Mouse (Mus musculus) CD4-positive helper T cell, adult 2 months (primary cell): ENCODE measurements around the gene S1pr5.
"Not testable (repeated sequence)": the region's sequence is repeated elsewhere in the genome, so short reads cannot be mapped to it uniquely, and the experiment has no call there.

Experiments
- DNase-seq: peaks from one replicate; pipeline ENCODE4 v3.0.0-alpha.2; 2012; ENCODE audit warnings: low read depth, missing footprints, low spot score

The S1pr5 gene

DNA sequence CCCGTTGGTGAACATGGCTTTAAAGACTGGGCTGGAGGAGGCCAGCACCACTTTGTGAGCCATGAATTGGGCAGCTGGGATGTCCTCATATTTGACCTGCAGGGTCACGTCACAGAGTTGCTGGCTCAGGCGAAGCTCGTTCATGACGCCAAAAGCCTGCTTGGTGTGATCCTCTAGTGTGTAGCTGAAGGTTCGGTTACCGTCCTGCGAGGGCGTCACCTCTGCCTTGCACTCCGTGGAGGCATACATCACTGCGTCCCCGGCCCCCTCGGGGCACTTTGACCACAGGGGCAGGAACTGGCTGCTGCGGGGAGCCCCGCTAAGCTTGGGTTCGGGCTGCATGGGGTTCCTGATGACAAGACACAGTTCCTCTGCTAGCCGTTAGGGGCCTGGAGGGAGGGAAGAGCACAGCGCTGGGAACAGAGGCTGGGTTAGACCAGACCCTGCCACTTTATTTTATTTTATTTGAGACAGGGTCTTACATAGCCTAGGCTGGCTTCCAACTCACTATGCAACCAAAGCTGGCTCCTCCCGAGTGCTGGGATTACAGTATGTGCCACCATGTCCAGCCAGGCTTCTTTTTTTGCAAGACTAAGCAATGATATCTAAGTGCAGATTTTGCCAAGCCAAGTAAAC lies 10.8 kb downstream of the S1pr5 start:
- peak; percentile 66 for DNase-seq

GRCm38 (mm10) chr9:21236991-21237367 lies 11.3 kb downstream of the S1pr5 start:
- DNase-seq, result peak; percentile 45

DNA sequence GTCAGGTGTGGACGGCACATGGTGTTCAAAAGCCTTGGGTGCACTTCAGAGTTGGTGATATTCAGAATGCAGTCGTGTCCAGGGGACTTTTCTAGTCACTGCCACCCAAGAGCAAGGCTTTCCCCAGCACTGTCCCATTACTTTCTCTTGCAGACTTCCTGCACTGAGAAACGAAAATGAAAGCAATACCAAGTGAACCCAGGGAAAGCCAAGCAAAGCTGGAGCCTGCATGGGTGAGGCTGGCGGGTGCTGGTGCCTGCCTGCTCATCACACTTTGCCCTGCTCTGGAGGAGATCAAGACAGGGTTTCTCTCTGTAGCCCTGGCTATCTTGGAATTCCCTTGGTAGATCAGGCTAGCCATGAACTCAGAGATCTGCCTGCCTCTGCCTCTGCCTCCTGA lies 12.9 kb downstream of the S1pr5 start:
- DNase-seq, result peak; percentile 73

DNA sequence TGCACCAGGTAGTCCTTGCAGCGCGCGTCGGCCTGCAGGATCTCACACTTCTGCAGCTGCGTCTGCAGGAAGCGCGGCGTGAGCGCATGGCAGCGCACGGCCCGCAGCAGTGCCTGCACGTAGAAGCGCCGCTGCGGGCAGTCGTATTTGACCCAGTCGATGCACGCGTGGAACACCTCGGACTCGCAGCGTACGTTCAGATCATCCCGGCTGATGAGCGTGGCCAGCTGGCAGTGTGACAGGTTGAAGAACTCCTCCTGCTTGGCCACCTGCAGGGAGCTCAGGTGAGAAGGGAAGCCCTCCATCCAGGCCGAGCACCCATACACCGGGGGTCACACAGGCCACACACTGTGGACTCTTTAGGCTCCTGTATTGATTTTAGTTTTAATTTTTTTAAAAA lies 14.4 kb downstream of the S1pr5 start:
- no peak for DNase-seq

GRCm38 (mm10) chr9:21233366-21233765 lies 14.9 kb downstream of the S1pr5 start:
- DNase-seq, result no peak

DNA sequence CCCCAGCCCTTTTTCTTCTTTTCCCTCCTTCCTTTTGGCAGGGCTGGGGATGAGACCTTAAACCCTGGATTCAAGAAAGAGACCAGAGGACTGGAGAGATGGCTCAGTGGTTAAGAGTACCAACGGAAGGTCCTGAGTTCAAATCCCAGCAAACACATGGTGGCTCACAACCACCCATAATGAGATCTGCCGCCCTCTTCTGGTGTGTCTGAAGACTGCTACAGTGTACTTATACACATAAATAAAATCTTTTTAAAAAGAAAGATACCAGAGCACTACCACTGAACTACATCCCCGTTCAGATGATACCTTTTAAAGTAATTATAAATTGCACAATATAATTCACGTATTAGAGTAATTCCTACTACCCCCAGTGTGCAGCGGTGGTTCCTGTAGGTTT lies 15.4 kb downstream of the S1pr5 start:
- no peak for DNase-seq

DNA sequence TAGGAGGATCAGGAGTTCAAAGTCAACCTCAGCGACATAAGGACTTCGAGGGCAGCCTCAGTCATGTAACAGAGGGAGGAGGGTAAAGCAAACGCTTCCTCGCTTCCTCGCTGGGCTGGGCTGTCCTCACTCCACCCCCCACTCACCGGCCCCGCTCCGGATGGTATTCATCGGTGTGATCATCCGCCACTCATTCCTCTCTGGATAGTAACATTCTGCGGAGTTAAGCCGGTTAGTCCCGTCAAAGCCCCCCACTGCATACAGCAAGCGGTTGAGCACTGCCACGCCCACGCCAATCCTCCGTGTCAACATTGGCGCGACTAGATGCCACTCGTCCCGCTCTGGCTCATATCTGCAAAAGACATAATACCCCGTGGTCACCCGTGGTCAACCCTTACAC lies 16.7 kb downstream of the S1pr5 start:
- no peak for DNase-seq

- DNase-seq, result no peak
Measured at GRCm38 (mm10) chr9:21227342-21227741, 20.9 kb downstream of the S1pr5 start.

DNA sequence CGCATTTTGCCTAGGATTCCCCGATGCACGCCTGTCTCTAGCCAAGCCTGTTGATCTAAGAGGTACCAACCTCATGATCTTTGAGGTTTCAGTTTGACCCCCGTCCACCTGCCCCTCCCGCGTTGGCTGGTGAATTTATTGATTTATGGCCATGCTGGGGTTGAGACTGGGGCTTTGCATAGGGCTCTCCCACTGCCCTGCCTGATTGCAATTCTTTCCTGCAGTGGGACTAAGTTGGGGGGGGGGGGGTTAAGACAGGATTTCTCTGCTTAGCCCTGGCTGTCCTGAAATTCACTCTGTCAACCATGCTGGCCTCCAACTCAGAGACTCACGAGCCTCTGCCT lies 22.9 kb downstream of the S1pr5 start:
- DNase-seq, result no peak

- DNase-seq, result peak; percentile 54
Measured at GRCm38 (mm10) chr9:21224576-21225414, 23.4 kb downstream of the S1pr5 start.

DNA sequence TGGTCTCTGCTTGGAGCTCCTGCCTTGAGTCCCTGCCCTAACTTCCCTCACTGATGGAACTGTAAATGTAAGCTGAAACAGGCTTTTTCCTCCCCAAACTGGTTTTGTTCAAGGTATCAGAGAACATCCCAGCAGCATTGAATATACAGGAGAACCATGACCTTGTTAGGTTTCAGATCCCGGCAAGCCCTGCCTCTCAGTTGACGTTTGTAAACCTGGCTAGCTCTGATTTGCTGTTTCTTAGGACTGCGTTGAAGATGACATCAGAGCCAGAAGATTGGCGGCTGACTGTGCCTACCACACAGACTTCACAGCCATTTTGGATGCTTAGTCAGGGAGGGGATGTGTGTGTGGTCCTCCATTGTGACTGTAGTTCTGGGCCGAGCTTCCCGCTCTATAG lies 24.3 kb downstream of the S1pr5 start:
- no peak for DNase-seq

DNA sequence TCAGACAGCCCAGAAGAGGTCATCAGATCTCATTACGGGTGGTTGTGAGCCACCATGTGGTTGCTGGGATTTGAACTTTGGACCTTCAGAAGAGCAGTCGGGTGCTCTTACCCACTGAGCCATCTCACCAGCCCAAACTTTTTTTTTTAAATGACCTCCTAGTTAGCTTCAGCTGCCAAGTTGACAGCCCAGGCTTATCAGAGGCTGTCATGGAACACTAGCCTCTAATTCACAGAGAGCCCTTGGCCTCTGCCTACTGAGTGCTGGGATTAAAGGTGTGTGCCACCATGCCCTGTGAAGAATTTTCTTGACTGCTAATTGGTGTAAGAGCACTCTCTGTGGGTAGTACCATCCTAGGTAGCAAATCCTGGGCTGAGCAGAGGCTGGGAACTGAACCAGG lies 24.8 kb downstream of the S1pr5 start:
- DNase-seq, result not testable (repeated sequence)

GRCm38 (mm10) chr9:21221383-21221929 lies 26.8 kb downstream of the S1pr5 start:
- peak; percentile 88 for DNase-seq

- DNase-seq, result peak; percentile 91
Measured at GRCm38 (mm10) chr9:21220490-21221382, 27.5 kb downstream of the S1pr5 start.

DNA sequence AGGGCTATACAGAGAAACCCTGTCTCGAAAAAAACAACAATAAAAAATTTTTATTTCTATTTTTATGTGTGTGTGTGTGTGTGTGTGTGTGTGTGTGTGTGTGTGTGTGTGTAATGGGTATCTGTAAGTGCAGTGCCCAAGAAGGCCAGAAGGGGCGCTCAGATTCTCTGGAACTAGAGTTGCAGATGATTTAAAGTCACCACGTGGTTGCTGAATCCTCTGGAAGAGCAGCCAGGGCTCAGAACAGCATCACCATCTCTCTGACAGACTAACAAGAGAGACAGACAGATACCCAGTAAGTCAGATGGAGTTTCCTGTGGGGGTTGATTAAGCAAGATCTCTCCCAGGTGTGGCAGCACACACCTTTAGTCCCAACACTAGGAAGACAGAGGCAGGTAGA lies 28.4 kb downstream of the S1pr5 start:
- peak; percentile 56 for DNase-seq

- DNase-seq, result no peak
Measured at GRCm38 (mm10) chr9:21216050-21216841, 32.0 kb downstream of the S1pr5 start.

GRCm38 (mm10) chr9:21213617-21214190 lies 34.5 kb downstream of the S1pr5 start:
- DNase-seq, result peak; percentile 25

- DNase-seq, result no peak
Measured at GRCm38 (mm10) chr9:21211624-21212023, 36.6 kb downstream of the S1pr5 start.

- DNase-seq, result no peak
Measured at GRCm38 (mm10) chr9:21210821-21211220, 37.4 kb downstream of the S1pr5 start.

DNA sequence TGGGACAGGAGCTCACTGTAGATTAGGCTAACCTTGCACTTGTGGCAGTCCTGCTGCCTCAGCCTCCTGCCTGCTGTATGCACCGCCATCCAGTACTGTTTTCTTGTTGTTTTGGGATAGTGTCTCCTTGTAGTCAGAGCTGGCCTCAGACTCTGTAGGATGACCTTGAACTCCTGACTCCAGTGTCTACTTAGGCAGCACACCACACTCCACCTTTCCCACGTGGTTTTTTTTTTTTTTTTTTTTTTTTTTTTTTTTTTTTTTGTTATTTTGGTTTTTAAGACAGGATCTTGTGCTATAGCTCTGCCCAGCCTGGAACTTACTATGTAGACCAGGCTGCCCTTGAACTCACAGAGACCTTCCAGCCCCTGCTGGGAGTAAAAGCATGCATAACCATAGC lies 39.6 kb downstream of the S1pr5 start:
- DNase-seq, result no peak

- DNase-seq, result no peak
Measured at GRCm38 (mm10) chr9:21206848-21207247, 41.4 kb downstream of the S1pr5 start.
